Mouse (Mus musculus) layer of hippocampus, postnatal 25 days (tissue): ENCODE results near the gene Mrps26. TPM values are rescaled to one million over a fixed set of nuclear protein-coding genes. Genes with fewer than 3 reads are reported as not detected.
"Not testable (repeated sequence)": the region's sequence is repeated elsewhere in the genome, so short reads cannot be mapped to it uniquely, and the experiment has no call there.

Experiments used
- DNase-seq, 2 experiments: peaks; one replicate each; pipeline ENCODE4 v3.0.0; 2022; ENCODE audit warnings: mixed read lengths in 2 of 2, low spot score in 1 of 2; ENCODE audit errors: extremely low spot score in 1 of 2
- total RNA-seq, 2 experiments: library from RNA; stranded (reverse); gene quantifications; 2 replicates each; pipeline ENCODE4 v1.2.3; 2021

Mrps26 gene
- 10 to 100 TPM; 89.4 to 97.0 TPM for total RNA-seq

DNA sequence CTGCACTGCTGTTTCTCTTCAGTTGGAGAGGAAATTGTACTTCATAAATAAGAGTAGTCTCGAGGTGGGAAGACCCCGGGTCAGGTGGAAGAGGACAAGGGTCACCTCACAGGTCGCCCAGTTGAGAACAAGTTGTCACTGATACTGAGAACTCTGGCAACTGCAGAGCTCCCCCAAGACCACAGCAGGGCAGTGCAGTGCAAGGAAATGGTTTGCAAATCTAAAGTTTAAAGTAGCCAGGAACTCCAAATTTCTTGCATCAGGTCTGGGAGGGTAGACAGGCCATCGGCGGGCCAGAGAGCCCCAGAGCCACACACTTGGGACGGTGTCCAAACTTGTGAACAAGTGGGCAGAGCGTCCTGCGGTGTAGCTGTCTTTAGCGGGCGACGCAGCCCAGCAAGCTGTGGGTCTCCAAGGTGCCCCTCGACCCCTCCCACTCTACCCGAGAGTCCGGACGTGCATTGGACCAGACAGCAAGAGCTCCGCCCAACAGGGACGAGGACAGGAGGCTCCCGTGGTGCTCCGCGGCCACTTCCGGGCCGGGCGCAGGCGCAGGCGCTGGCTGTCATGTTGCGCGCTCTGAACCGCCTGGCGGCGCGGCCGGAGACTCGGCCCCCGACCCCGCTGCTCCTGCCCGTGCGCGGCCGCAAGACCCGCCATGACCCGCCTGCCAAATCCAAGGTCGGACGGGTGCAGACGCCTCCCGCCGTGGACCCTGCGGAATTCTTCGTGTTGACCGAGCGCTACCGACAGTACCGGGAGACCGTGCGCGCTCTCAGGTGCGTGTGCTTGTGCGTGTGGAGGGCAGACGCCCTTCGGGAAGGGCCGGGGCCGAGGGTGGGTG, at the start of gene Mrps26:
TSS of gene Mrps26 (plus strand) at position 531 of the 844 bp plus-strand sequence.
- DNase-seq, result peak; percentile 84 to 85

DNA sequence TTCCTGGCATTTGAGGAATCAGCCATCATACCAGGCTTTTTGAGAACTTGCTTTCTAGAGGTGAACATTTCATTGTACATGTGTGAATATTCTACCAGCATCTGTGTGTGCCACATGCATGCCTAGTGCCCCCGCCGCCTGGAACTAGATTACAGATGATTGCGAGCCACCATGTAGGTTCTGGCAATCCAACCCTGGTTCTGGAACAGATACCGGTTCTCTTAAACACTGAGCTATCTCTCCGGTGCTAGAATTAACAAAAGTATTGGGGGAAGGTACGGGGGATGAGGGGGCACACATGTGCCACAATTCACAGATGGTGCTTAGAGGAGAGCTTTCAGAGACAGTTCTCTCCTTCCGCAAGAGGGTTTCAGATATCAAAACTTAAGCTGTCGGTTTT, 49.6 kb upstream of the Mrps26 start:
- no peak for DNase-seq

- DNase-seq, result no peak
Observed at GRCm38 (mm10) chr2:130515791-130516190, 47.8 kb upstream of the Mrps26 start.

DNA sequence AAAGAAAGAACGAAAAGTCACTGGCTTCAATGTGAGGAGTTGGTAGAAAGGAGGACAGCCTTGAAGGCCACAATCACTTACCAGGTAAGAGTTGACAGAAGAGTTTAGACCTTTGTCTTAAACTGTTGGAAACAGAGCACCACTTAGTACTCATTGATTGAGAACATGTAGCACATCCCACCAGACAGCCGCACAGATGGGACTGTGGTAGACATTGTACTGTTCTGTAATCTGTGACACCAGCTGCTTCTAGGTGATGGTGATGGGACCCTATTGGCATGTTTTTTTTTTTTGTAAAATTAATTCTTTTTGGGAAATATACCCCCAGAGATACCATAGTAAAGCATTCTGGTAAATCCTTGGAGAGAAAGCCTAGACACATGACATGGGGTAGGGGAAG, 41.6 kb upstream of the Mrps26 start:
- DNase-seq, result no peak

- DNase-seq, result not testable (repeated sequence)
Observed at GRCm38 (mm10) chr2:130525480-130525879, 38.1 kb upstream of the Mrps26 start.

DNA sequence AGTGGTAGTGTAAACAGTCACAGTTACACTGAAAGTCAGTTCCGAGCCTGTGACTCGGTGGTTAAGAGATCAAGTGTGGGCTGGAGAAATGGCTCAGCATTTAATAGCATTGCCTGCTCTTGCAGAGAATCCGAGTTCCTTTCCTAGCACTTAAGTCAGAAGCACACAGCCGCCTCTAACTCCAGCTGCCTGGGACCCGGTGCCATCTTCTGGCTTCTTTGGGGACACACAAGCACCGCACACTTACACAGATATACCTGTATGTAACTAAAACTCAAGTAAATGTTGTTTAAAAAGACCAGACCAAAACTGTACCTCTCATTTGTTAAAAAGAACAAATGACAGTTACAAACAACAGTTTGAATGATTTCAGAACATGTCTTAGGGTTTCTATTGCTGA, 35.1 kb upstream of the Mrps26 start:
- DNase-seq, result no peak

- DNase-seq, result no peak
Observed at GRCm38 (mm10) chr2:130529290-130529689, 34.3 kb upstream of the Mrps26 start.

GRCm38 (mm10) chr2:130529925-130530324, 33.6 kb upstream of the Mrps26 start:
- DNase-seq, result no peak

- no peak for DNase-seq
Observed at GRCm38 (mm10) chr2:130532201-130532600, 31.3 kb upstream of the Mrps26 start.

DNA sequence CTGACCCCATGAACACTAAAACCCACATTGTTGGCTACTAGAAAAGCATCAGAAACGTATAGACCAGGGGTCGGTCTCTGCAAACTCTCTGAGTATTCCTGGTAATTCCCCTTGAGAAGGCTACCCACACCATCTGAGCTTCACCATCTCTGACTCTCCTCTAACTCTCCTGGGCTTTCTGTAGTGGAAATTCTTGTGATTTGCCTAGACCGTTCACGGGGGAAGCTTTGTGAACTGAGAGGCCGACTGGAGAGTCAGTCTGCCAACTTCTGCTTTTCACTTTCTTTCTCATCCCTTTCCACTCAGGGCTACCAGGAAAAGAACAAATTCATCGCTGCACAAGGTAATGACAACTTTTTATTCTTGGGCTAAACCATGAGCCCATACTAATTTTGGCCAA, 28.5 kb upstream of the Mrps26 start:
- no peak for DNase-seq

DNA sequence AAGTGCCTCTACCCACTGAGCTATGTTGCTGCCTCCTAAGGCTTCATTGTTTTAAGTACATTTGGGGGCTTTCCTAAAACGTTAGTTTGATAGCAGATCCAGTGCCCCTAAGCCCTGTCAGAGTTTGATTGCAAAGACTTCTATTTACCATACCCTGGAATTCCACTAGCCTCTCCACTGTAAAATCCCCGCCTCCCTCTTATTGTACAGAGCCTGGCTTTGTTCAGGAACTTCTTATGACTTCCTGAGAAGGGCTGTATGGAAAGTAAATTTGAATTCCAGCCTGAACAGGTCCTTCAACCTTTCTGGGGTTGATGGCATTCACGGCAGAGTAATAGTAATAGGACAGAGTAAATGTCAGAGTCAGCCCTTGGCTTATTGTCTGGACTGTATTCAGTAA, 26.7 kb upstream of the Mrps26 start:
- DNase-seq, result no peak

DNA sequence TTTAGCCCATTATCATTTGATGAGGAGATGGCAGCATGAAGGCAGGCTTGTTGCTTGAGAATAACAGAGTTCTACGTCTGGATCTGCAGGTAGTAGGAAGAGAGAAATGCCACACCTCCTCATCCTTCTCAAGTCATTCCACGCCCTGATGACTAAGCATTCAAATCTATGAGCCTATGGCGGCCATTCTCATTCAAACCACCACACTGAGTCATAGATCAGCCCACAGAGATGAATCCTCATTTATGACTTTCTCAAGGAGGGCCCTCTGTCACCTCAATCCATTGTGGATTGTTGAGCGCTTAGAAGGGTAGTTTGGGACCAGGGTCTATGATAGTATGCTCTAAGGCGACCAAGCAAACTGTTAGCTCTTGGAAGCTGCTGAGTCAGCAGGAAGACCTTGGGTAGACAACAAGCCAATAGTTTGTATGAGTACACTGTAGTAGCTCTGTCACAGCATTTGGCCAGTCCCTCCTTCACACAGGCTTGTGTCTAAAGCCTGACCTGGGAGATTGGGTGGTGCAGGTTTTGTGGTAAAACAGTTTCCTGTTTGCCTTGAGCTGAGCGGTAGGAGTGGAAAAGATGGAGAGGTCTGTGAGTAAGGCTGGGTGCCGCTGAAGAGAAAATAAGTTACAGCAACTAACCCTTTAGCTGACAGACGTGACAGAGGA, 24.5 kb upstream of the Mrps26 start:
- no peak for DNase-seq

- DNase-seq, result no peak
Observed at GRCm38 (mm10) chr2:130540266-130540665, 23.3 kb upstream of the Mrps26 start.

- no peak for DNase-seq
Observed at GRCm38 (mm10) chr2:130546957-130547356, 16.6 kb upstream of the Mrps26 start.

GRCm38 (mm10) chr2:130554841-130555240, 8.7 kb upstream of the Mrps26 start:
- DNase-seq, result no peak

DNA sequence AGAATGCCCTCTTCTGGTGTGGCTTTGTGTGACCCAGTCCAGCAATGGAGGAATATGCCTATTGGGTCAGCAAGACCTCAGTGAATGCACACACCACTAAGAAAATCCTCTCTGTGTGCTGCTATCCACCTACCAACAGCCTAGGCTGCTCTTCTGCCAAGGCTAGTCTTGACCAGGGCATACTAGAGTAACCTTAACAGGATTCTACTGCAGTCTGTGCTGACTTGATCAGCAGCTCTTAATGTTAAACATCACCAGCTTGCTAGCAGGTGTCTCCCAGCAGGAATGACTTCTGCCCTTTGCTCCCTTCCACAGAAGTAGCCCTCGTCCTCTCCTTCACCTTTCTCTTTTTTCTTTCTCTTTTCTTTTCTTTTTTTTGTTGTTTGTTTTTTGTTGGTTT, 7.2 kb upstream of the Mrps26 start:
- DNase-seq, result no peak

DNA sequence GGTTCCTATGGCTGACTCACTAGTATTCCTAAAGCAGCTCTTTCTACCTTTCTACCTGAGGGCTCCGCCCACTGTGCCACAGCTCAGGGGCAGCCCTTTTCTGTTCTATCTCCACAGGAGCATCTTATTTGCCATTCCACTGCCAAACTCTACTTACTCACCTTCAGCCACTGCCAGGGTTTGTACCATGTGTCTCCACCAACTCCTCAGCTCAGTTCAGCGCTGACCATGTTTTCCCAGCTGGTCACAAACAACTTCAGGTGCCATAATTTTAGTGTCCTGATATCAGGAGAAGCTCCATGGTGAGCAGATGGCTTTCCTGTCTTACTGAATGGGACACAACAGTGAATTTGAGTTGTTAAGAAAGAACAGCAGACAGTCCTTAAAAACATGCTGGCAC, 6.1 kb upstream of the Mrps26 start:
- DNase-seq, result no peak

GRCm38 (mm10) chr2:130558015-130558414, 5.5 kb upstream of the Mrps26 start:
- DNase-seq, result no peak

DNA sequence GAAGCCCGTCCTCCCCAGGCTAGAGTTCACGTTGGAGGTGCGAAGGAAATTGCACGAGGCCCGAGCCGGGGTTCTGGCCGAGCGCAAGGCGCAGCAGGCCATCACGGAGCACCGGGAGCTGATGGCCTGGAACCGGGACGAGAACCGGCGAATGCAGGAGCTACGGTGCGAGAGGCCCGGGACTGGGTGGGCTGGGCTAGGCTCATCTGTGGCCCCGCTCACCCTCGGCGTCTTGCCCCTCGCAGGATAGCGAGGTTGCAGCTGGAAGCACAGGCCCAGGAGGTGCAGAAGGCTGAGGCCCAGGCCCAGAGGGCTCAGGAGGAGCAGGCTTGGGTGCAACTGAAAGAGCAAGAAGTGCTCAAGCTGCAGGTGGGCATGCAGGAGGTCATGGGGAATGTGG, 521 bp downstream of the Mrps26 start:
- no peak for DNase-seq

DNA sequence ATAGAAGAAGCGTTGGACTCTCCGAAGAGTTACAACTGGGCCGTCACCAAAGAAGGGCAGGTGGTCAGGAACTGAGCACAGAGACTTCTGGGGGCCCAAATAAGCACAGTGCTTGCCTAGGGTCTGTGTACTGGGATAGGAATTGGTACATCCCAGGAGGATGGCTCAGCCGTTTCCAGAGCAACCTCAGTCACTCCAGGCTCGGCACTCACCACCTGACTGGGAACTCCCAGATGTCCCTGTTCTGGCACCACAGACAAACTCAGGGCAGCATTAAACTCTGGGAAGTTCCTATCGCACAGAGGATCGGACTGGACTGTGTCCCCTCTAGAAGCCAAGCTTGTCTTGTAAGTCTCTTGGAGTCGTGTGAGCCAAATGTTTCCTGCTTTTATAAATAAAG, 1.4 kb downstream of the Mrps26 start:
- no peak for DNase-seq

DNA sequence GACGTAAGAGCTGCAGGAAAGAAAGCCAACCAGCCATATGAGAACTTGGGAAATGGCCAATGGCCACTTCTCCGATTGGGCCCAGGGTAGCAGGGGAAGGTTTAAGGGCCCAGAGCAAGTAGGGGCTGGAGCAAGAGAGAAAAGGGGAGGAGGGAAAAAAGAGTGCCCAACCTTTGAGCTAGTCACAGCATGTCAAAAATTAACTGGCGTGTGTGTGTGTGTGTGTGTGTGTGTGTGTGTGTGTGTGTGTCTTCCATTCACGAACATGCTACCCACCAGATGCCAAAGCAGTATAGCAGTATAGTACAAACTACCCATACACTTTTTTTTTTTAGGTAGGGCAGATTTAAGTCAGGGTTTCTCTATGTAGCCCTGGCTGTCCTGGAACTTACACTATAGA, 5.4 kb downstream of the Mrps26 start:
- no peak for DNase-seq

- no peak for DNase-seq
Observed at GRCm38 (mm10) chr2:130569926-130570325, 6.4 kb downstream of the Mrps26 start.
